Mouse (Mus musculus) gastrocnemius, postnatal 36 days (tissue): ENCODE measurements around the gene Acer2. TPM values are rescaled to one million over a fixed set of nuclear protein-coding genes. Genes with fewer than 3 reads are reported as not detected.
A peak's percentile ranks its signal among the peaks of the same experiment; 100 is the strongest.

Experiments used
- DNase-seq, 2 experiments: peaks; one replicate each; pipeline ENCODE4 v3.0.0; 2022
- intact Hi-C: fragments of 180-260 bp; cut with DNase I; formaldehyde crosslinking; loops from one replicate; pipeline ENCODE4 v1.15.1; 2025
- total RNA-seq, 2 experiments: library from RNA; stranded (reverse); gene quantifications; 2 replicates each; pipeline ENCODE4 v1.2.3; 2021

The Acer2 gene
- total RNA-seq, 2 experiments from 2014 or later: 2.0 to 2.4 TPM

DNA sequence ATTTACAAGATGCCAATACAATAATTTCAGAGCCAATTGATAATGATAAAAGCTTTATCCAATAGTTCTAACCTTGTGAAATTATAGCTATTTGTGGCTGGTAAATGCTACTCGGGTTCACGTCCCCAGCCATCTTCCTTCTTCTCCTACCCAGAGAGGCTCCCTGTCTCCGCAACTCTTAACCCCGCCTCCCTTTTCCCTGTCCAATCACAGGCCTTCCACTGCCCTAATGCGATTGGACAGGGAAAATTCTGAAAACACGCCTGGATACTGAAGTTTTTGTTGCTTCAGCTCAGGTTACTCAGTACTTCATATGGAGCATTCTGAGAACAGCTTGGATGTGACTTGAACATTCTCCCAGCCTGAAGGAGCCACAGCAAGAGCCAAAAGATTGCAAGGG lies 69.1 kb downstream of the Acer2 start:
- intact Hi-C loops: no loop called here
- no peak for DNase-seq

- DNase-seq: no peak
- intact Hi-C loops: no loop called here
Measured at GRCm38 (mm10) chr4:86948794-86949193, 74.6 kb downstream of the Acer2 start.

DNA sequence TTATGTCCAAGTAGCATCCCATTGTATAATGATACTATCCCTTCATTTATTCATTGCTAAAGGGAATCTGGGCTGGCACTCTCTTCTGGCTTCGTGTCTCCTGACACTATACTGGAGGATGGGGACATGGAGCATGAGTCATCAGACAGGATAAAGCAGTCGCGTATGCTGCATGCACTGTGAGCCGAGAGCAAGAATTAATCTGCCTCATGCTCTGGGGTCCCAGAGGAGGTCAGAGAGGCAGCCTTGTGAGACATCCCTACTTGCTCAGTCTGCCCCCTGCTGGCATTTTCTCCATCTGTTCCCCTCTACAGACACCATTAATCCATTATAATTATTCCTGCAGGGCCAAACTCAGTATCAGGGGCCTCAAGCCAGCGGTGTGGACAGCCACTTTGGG lies 79.3 kb downstream of the Acer2 start:
- intact Hi-C loops: no loop called here
- no peak for DNase-seq

DNA sequence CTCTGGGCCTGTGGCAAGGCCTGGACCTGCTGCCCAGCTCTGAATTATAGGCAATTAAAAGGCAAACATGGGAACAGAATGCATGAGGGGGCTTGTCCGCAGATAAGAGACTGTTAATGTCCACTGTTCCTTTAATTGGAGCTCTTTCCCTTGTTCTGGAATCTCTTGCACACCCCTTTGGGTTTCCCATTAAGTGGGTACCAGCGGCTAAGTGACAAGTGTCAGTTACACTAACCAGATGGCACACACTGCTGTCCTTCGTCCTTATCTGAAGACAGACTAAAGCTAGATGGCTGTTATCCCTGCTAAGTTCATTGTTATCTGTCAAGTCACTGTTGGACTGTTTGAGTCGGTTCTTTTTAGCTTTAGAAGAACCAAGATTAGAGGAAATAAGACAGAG lies 81.3 kb downstream of the Acer2 start:
- DNase-seq: no peak
- intact Hi-C loops: no loop called here

DNA sequence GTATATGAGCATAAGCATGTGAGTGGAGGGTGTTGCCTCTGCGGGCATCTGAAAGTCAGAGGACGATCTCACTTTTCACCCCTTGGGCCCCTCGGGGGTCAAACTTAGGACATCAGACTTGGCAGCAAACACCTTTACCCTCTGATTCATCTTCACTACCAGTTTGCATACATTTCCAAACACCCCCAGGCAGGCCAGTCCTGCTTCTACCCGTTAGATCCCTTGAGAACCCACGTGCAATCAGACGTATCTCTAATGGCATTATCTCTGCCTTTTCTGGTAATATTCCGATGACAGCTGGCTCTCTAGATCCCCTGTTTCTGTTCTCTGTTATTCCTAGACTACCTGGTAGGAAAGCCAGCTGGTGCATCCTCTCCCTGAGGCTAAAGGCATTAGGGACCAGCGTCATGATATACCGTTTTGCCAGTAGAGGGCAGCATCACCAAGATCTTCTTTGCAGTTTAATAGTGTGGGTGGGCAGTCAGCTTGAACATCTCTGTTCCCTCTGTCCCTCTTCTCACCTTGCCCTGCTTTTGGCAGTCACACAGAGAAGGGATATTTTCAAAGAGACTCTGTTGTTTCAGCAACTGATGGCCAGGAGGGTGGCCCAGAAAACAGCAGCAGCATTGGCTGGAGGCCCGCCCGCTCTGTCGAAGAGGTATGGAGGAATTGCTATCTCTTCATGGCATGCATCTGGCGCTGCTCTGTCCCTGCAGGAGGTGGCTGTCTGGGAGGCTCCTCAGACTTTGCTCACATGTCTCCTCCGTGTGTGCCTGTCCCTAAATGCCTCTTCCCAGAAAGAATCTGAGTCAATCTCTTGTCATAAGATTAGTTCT lies 83.6 kb downstream of the Acer2 start:
- DNase-seq: peak in 1 of 2 experiments; percentile 16
- intact Hi-C loops: no loop called here

DNA sequence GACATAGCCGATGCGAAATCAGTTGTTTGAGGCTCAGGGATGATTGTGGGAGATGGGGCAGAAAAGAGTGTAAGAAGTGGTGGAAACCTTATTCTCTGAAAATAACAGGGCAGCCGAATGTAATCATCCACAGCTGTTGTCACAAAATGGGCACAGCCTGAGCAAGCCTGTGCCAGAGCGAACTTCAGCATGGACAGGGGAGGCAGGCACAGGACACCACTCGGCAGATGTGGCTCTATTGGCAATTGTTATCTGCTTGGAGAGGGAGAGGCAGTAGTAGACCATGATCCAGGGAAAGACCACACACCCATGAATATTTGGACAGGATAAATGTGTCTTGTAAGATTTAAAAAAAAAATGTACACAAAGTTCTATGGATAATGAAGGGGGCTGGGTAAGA lies 103.1 kb downstream of the Acer2 start:
- no peak for DNase-seq
- intact Hi-C loops: no loop called here

Other genes starting within 250 kb of the Acer2 start
- gene Plin2, start 204.3 kb upstream of the Acer2 start, total RNA-seq: 10 to 100 TPM; 51.7 to 54.1 TPM
- 10 to 100 TPM; 22.3 to 27.1 TPM for gene Dennd4c, start 125.8 kb upstream of the Acer2 start, total RNA-seq
- gene Rps6, start 17.0 kb upstream of the Acer2 start, total RNA-seq: 100 to 1,000 TPM; 326 to 382 TPM